Mouse (Mus musculus): Measurements from ENCODE around the gene Gm37240. TPM values are rescaled to one million over a fixed set of nuclear protein-coding genes. Genes with fewer than 3 reads are reported as not detected.
"Not testable (repeated sequence)": the region's sequence is repeated elsewhere in the genome, so short reads cannot be mapped to it uniquely, and the experiment has no call there.

Gene Gm37240
- polyA plus RNA-seq, 1 experiment = 0.91 TPM

DNA sequence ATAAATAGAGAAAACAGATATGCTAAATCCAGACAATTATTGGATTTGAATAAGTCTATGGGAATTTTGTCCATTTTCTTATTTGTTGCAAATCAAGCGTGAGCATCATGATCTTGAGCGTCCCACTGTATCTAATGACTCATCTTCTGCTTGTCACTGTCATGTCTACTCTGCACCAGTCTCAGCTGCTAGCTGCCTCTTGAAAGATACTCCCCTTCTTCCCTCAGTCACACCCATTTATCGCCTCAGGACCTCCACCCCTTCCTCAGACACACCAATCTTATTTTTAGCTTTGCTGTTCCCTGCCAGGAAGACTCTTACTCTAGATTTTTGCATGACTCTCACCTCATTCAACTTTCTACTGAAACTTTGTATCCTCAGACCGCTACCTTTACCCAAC is 1323.9 kb downstream of the Gm37240 start:
- no peak overlapping the region for H3K9ac ChIP-seq (ENCODE audit: low read depth, poor library complexity, severe bottlenecking)
- H3K9me3 ChIP-seq (replicated peaks; ENCODE audit: control insufficient read depth, insufficient read depth, low read length, poor library complexity, severe bottlenecking) = no peaks in the 10 kb centered on the region
- H3K27ac ChIP-seq (ENCODE audit: insufficient read depth, low read length) = no peak overlapping the region
- H3K27me3 ChIP-seq (ENCODE audit: control insufficient read depth, insufficient read depth, low read length, poor library complexity, severe bottlenecking) = no peaks in the 10 kb centered on the region
- no peaks in the 10 kb centered on the region for H3K36me3 ChIP-seq (ENCODE audit: control insufficient read depth, insufficient read depth, low read length, poor library complexity, severe bottlenecking)
- no peak for TF ChIP-seq EP300 (IDR thresholded peaks at IDR 0.05; ENCODE audit: insufficient read depth, low read depth, low read length)
- TF ChIP-seq CTCF (IDR thresholded peaks at IDR 0.05; ENCODE audit: low read depth, low read length) = no peak
- no peak for TF ChIP-seq POLR2A (IDR thresholded peaks at IDR 0.05; ENCODE audit: insufficient read depth, low read length)
- no peaks in the 10 kb centered on the region for H3K4me1 ChIP-seq (ENCODE audit: control insufficient read depth, insufficient read depth, low read length)
- no peak overlapping the region for H3K4me3 ChIP-seq (ENCODE audit: low read depth, low read length)

GRCm38 (mm10) chr3:84562911-84563310 is 1324.4 kb downstream of the Gm37240 start:
- not testable (repeated sequence) for H3K27me3 ChIP-seq (ENCODE audit: control insufficient read depth, insufficient read depth, low read length, poor library complexity, severe bottlenecking); H3K4me3 ChIP-seq (ENCODE audit: low read depth, low read length); H3K9me3 ChIP-seq (replicated peaks; ENCODE audit: control insufficient read depth, insufficient read depth, low read length, poor library complexity, severe bottlenecking); H3K9ac ChIP-seq (ENCODE audit: low read depth, poor library complexity, severe bottlenecking); H3K36me3 ChIP-seq (ENCODE audit: control insufficient read depth, insufficient read depth, low read length, poor library complexity, severe bottlenecking); H3K27ac ChIP-seq (ENCODE audit: insufficient read depth, low read length); H3K4me1 ChIP-seq (ENCODE audit: control insufficient read depth, insufficient read depth, low read length)

GRCm38 (mm10) chr3:84558301-84558700 is 1329.0 kb downstream of the Gm37240 start:
- H3K4me3 ChIP-seq (ENCODE audit: low read depth, low read length) = no peak overlapping the region
- no peak for TF ChIP-seq CTCF (IDR thresholded peaks at IDR 0.05; ENCODE audit: low read depth, low read length)
- TF ChIP-seq EP300 (IDR thresholded peaks at IDR 0.05; ENCODE audit: insufficient read depth, low read depth, low read length) = no peak
- no peak for TF ChIP-seq POLR2A (IDR thresholded peaks at IDR 0.05; ENCODE audit: insufficient read depth, low read length)
- H3K4me1 ChIP-seq (ENCODE audit: control insufficient read depth, insufficient read depth, low read length) = no peaks in the 10 kb centered on the region
- H3K27me3 ChIP-seq (ENCODE audit: control insufficient read depth, insufficient read depth, low read length, poor library complexity, severe bottlenecking) = no peaks in the 10 kb centered on the region
- no peak overlapping the region for H3K9ac ChIP-seq (ENCODE audit: low read depth, poor library complexity, severe bottlenecking)
- no peaks in the 10 kb centered on the region for H3K9me3 ChIP-seq (replicated peaks; ENCODE audit: control insufficient read depth, insufficient read depth, low read length, poor library complexity, severe bottlenecking)
- H3K36me3 ChIP-seq (ENCODE audit: control insufficient read depth, insufficient read depth, low read length, poor library complexity, severe bottlenecking) = no peaks in the 10 kb centered on the region
- no peak overlapping the region for H3K27ac ChIP-seq (ENCODE audit: insufficient read depth, low read length)

GRCm38 (mm10) chr3:84555780-84556179 is 1331.5 kb downstream of the Gm37240 start:
- no peaks in the 10 kb centered on the region for H3K9me3 ChIP-seq (replicated peaks; ENCODE audit: control insufficient read depth, insufficient read depth, low read length, poor library complexity, severe bottlenecking)
- no peak overlapping the region for H3K4me3 ChIP-seq (ENCODE audit: low read depth, low read length)
- H3K27me3 ChIP-seq (ENCODE audit: control insufficient read depth, insufficient read depth, low read length, poor library complexity, severe bottlenecking) = no peaks in the 10 kb centered on the region
- H3K9ac ChIP-seq (ENCODE audit: low read depth, poor library complexity, severe bottlenecking) = no peak overlapping the region
- H3K27ac ChIP-seq (ENCODE audit: insufficient read depth, low read length) = no peak overlapping the region
- H3K4me1 ChIP-seq (ENCODE audit: control insufficient read depth, insufficient read depth, low read length) = no peaks in the 10 kb centered on the region
- no peak for TF ChIP-seq POLR2A (IDR thresholded peaks at IDR 0.05; ENCODE audit: insufficient read depth, low read length)
- no peak for TF ChIP-seq EP300 (IDR thresholded peaks at IDR 0.05; ENCODE audit: insufficient read depth, low read depth, low read length)
- no peak for TF ChIP-seq CTCF (IDR thresholded peaks at IDR 0.05; ENCODE audit: low read depth, low read length)
- H3K36me3 ChIP-seq (ENCODE audit: control insufficient read depth, insufficient read depth, low read length, poor library complexity, severe bottlenecking) = no peaks in the 10 kb centered on the region

DNA sequence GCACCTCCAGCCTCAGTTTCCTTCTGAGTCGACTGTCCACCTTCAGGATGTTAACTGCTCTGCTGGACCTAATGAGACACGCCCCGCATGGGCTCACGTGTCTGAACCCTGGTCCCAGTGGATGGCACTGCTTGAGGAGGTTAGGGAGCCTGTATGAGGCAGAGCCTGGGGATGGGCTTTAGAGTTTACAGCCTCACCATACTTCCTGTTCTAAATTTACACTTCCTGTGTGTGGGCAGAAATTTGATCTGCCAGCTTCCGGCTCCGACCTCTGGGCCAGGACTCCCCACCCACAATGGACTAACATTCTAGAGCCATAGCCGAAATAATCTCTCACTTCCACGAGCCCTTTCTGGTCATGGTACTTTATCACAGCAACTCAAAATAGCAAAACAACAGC is 1340.1 kb downstream of the Gm37240 start:
- H3K27ac ChIP-seq (ENCODE audit: insufficient read depth, low read length) = no peak overlapping the region
- H3K36me3 ChIP-seq (ENCODE audit: control insufficient read depth, insufficient read depth, low read length, poor library complexity, severe bottlenecking) = no peaks in the 10 kb centered on the region
- H3K4me3 ChIP-seq (ENCODE audit: low read depth, low read length) = no peak overlapping the region
- TF ChIP-seq CTCF (IDR thresholded peaks at IDR 0.05; ENCODE audit: low read depth, low read length) = no peak
- TF ChIP-seq EP300 (IDR thresholded peaks at IDR 0.05; ENCODE audit: insufficient read depth, low read depth, low read length) = no peak
- no peak for TF ChIP-seq POLR2A (IDR thresholded peaks at IDR 0.05; ENCODE audit: insufficient read depth, low read length)
- H3K9ac ChIP-seq (ENCODE audit: low read depth, poor library complexity, severe bottlenecking) = no peak overlapping the region
- H3K9me3 ChIP-seq (replicated peaks; ENCODE audit: control insufficient read depth, insufficient read depth, low read length, poor library complexity, severe bottlenecking) = no peaks in the 10 kb centered on the region
- no peaks in the 10 kb centered on the region for H3K4me1 ChIP-seq (ENCODE audit: control insufficient read depth, insufficient read depth, low read length)
- no peaks in the 10 kb centered on the region for H3K27me3 ChIP-seq (ENCODE audit: control insufficient read depth, insufficient read depth, low read length, poor library complexity, severe bottlenecking)

- not testable (repeated sequence) for H3K9ac ChIP-seq (ENCODE audit: low read depth, poor library complexity, severe bottlenecking); H3K9me3 ChIP-seq (replicated peaks; ENCODE audit: control insufficient read depth, insufficient read depth, low read length, poor library complexity, severe bottlenecking); H3K27ac ChIP-seq (ENCODE audit: insufficient read depth, low read length); H3K4me3 ChIP-seq (ENCODE audit: low read depth, low read length); H3K4me1 ChIP-seq (ENCODE audit: control insufficient read depth, insufficient read depth, low read length); H3K36me3 ChIP-seq (ENCODE audit: control insufficient read depth, insufficient read depth, low read length, poor library complexity, severe bottlenecking); H3K27me3 ChIP-seq (ENCODE audit: control insufficient read depth, insufficient read depth, low read length, poor library complexity, severe bottlenecking)
These were observed 1344.9 kb downstream of the Gm37240 start for GRCm38 (mm10) chr3:84542450-84542849.

DNA sequence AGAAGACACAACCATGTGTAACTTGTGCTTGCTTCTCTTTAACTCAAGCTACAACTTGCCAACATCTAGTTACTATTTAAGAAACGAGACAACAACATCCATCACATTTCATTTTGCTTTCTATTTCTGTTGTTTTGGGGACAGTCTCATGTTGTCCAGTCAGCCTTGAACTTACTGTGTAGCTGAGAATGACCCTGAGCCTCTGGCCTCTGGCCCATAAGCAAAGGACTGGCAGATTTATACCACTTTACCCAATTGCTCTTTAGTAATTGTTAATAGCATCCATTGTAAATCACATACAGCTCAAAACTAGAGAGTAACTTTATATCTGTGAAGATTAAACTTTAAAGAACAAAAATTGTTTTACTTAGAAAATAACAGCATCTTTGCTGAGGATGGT is 1345.4 kb downstream of the Gm37240 start:
- Histone ChIP-seq H3K9me3 (replicated peaks; ENCODE audit: control insufficient read depth, insufficient read depth, low read length, poor library complexity, severe bottlenecking) (no peaks in the 10 kb centered on the region), H3K36me3 (ENCODE audit: control insufficient read depth, insufficient read depth, low read length, poor library complexity, severe bottlenecking) (no peaks in the 10 kb centered on the region), H3K27me3 (ENCODE audit: control insufficient read depth, insufficient read depth, low read length, poor library complexity, severe bottlenecking) (no peaks in the 10 kb centered on the region), H3K27ac (ENCODE audit: insufficient read depth, low read length) (no peak overlapping the region), H3K9ac (ENCODE audit: low read depth, poor library complexity, severe bottlenecking) (no peak overlapping the region), H3K4me1 (ENCODE audit: control insufficient read depth, insufficient read depth, low read length) (no peaks in the 10 kb centered on the region), H3K4me3 (ENCODE audit: low read depth, low read length) (no peak overlapping the region)
- no peak for TF ChIP-seq EP300 (IDR thresholded peaks at IDR 0.05; ENCODE audit: insufficient read depth, low read depth, low read length)
- no peak for TF ChIP-seq POLR2A (IDR thresholded peaks at IDR 0.05; ENCODE audit: insufficient read depth, low read length)
- TF ChIP-seq CTCF (IDR thresholded peaks at IDR 0.05; ENCODE audit: low read depth, low read length) = no peak

Measured in ES-Bruce4 (cell line).